Mouse (Mus musculus): Measurements from ENCODE around the gene Retreg1. TPM values are rescaled to one million over a fixed set of nuclear protein-coding genes. Genes with fewer than 3 reads are reported as not detected.

Retreg1 gene
- polyA plus RNA-seq, 1 experiment: 8.3 TPM

DNA sequence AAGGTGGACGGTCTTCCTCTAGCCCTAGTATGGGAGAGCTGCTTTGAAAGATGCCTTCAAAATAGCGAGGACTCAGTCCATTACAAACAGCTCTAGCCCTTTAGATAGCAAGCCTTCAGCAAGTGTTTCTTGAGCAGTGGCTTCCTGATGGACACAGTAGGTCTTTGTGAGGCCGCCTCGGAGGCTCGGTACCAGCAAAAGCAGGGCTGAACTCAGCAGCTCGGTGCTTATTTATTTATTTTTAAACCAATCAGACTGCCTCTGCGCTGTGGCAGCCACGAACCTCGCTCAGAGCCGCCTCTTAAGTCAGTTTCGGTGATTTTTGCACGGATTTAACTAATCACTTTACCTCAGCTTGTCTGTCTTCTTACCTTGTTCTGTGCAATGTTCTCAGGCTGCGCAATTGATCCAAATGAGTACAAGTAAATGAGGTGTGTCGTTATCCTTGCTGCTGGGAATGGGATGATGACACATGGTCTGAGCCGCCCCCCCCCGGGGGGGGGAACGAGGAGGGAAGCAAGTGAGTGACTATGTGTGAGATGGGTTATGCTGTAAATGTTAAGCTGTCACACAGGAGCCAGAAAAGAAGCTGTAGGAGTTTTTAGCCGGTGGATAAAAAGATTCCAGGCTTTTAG, 11.4 kb downstream of the Retreg1 start:
- Histone ChIP-seq H3K4me3 (ENCODE audit: control insufficient read depth, insufficient read depth, low read length) (no peak overlapping the region), H3K4me1 (replicated peaks; ENCODE audit: control insufficient read depth, insufficient read depth, low read length) (peaks cover 6% of the 10 kb centered on the region; the same call in 1 of the 2 replicates), H3K27ac (ENCODE audit: control insufficient read depth, insufficient read depth, low read length) (no peak overlapping the region), H3K36me3 (ENCODE audit: control insufficient read depth, insufficient read depth, low read length) (no peaks in the 10 kb centered on the region), H3K27me3 (ENCODE audit: control insufficient read depth, insufficient read depth, low read length) (no peaks in the 10 kb centered on the region)
- TF ChIP-seq POLR2A (IDR thresholded peaks at IDR 0.05; ENCODE audit: control insufficient read depth, extremely low read depth, insufficient read depth, low read length, poor library complexity) (no peak), CTCF (IDR thresholded peaks at IDR 0.05; ENCODE audit: borderline replicate concordance, control insufficient read depth, extremely low read depth, insufficient read depth, low read length, poor library complexity) (no peak)
- no peak for DNase-seq
- WGBS: 93% methylated on average over 18 of the region's 18 CpGs

DNA sequence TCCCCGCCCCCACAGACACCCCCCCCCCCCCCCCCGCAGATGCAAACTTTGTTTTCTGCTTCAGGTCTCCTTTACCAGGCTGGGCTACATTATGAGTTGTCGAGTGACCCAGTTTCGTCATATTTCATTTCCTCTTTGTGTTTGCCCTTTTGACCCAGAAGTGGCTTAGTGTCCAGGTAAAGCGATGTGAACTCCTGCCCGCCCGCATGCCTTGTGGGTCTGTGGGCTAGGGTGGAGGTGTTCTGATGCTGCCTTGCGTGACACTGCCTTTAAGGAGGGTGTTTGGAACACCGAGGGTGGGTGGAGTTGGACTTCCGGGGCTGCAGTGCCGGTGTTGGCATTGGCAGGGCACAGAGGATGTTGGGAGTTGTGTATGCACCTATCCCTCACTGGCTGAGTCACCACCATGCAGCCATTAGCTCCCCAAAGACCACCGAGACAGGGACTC, 15.7 kb downstream of the Retreg1 start:
- no peaks in the 10 kb centered on the region for H3K36me3 ChIP-seq (ENCODE audit: control insufficient read depth, insufficient read depth, low read length)
- 78% methylated on average over 12 of the region's 12 CpGs for WGBS
- H3K4me3 ChIP-seq (ENCODE audit: control insufficient read depth, insufficient read depth, low read length): 0 out of 2 replicates have a peak overlapping the region, but pooled peaks have one; percentile 19
- H3K4me1 ChIP-seq (replicated peaks; ENCODE audit: control insufficient read depth, insufficient read depth, low read length): peaks cover 6% of the 10 kb centered on the region; the same call in 1 of the 2 replicates
- TF ChIP-seq CTCF (IDR thresholded peaks at IDR 0.05; ENCODE audit: borderline replicate concordance, control insufficient read depth, extremely low read depth, insufficient read depth, low read length, poor library complexity) (no peak), POLR2A (IDR thresholded peaks at IDR 0.05; ENCODE audit: control insufficient read depth, extremely low read depth, insufficient read depth, low read length, poor library complexity) (no peak)
- DNase-seq: peak; percentile 35
- H3K27ac ChIP-seq (ENCODE audit: control insufficient read depth, insufficient read depth, low read length): no peak overlapping the region
- H3K27me3 ChIP-seq (ENCODE audit: control insufficient read depth, insufficient read depth, low read length): no peaks in the 10 kb centered on the region

DNA sequence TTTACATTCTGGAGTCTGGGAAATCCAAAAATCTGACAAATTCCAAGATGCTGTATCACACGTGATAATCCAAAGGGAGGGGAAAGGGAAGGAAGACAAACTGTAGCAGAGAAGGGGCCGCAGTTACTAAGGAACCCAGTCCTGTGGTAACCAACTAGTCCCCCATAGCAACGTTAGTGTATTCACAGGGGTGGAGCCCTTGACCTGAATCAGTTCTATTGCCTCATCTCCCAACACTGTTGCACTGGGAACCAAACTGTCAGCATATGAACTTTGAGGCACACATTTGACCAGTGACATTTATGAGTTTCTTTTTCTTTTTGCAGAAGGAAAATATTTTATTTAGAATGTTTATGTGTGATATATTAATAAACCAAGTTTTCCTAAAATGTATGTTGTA, 16.5 kb downstream of the Retreg1 start:
- Histone ChIP-seq H3K4me3 (ENCODE audit: control insufficient read depth, insufficient read depth, low read length) (no peak overlapping the region), H3K36me3 (ENCODE audit: control insufficient read depth, insufficient read depth, low read length) (no peaks in the 10 kb centered on the region), H3K4me1 (replicated peaks; ENCODE audit: control insufficient read depth, insufficient read depth, low read length) (peaks cover 6% of the 10 kb centered on the region; the same call in 1 of the 2 replicates), H3K27ac (ENCODE audit: control insufficient read depth, insufficient read depth, low read length) (no peak overlapping the region), H3K27me3 (ENCODE audit: control insufficient read depth, insufficient read depth, low read length) (no peaks in the 10 kb centered on the region)
- 68% methylated on average over 3 of the region's 3 CpGs for WGBS
- TF ChIP-seq POLR2A (IDR thresholded peaks at IDR 0.05; ENCODE audit: control insufficient read depth, extremely low read depth, insufficient read depth, low read length, poor library complexity) (no peak), CTCF (IDR thresholded peaks at IDR 0.05; ENCODE audit: borderline replicate concordance, control insufficient read depth, extremely low read depth, insufficient read depth, low read length, poor library complexity) (no peak)
- no peak for DNase-seq

DNA sequence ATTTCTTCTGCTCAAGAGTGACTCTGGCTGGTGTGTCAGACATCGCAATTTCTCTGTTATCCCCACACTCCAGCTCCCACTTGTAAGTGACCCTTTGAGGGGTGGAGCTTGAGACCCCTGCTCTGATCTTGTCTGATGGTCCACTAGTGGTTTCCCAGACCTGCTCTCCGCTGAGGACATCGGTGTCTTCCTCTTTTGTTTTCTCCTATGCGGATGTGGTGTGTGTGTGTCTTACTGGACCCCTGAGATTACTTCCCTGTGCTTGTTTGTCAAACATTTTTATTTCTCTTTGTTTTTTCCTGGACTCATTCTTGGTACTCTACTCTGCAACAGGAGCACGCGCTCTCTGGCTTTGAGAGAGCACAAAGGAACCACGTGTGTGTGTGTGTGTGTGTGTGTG, 18.9 kb downstream of the Retreg1 start:
- H3K27me3 ChIP-seq (ENCODE audit: control insufficient read depth, insufficient read depth, low read length): no peaks in the 10 kb centered on the region
- peaks cover 8% of the 10 kb centered on the region; the same call in 1 of the 2 replicates for H3K4me1 ChIP-seq (replicated peaks; ENCODE audit: control insufficient read depth, insufficient read depth, low read length)
- WGBS: 40% methylated on average over 7 of the region's 7 CpGs
- no peaks in the 10 kb centered on the region for H3K36me3 ChIP-seq (ENCODE audit: control insufficient read depth, insufficient read depth, low read length)
- TF ChIP-seq CTCF (IDR thresholded peaks at IDR 0.05; ENCODE audit: borderline replicate concordance, control insufficient read depth, extremely low read depth, insufficient read depth, low read length, poor library complexity) (no peak), POLR2A (IDR thresholded peaks at IDR 0.05; ENCODE audit: control insufficient read depth, extremely low read depth, insufficient read depth, low read length, poor library complexity) (no peak)
- no peak overlapping the region for H3K4me3 ChIP-seq (ENCODE audit: control insufficient read depth, insufficient read depth, low read length)
- DNase-seq: no peak
- no peak overlapping the region for H3K27ac ChIP-seq (ENCODE audit: control insufficient read depth, insufficient read depth, low read length)

DNA sequence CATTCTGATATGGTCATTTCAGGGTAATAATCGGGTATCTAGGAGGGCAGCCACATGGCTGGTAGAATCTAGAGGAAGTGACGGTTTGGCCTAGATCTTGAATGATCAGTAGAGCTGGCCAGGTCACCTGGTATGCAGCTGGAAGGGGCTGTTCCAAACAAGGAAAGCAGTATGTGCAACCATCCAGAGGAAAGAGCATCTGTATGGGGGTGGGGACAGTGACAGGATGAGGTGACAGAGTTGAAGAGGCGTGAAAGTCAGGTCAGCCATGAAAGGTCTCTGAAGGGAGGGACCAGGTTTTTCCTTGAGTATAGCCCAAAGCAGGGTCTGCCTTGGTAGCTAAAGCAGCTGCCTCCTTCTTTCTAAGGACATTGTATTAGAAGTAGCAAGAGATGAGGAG, 22.6 kb downstream of the Retreg1 start:
- TF ChIP-seq POLR2A (IDR thresholded peaks at IDR 0.05; ENCODE audit: control insufficient read depth, extremely low read depth, insufficient read depth, low read length, poor library complexity) (no peak), CTCF (IDR thresholded peaks at IDR 0.05; ENCODE audit: borderline replicate concordance, control insufficient read depth, extremely low read depth, insufficient read depth, low read length, poor library complexity) (no peak)
- Histone ChIP-seq H3K4me1 (replicated peaks; ENCODE audit: control insufficient read depth, insufficient read depth, low read length) (0 out of 2 replicates have a peak, but pooled peaks cover 2% of the 10 kb centered on the region), H3K4me3 (ENCODE audit: control insufficient read depth, insufficient read depth, low read length) (no peak overlapping the region), H3K27ac (ENCODE audit: control insufficient read depth, insufficient read depth, low read length) (no peak overlapping the region), H3K36me3 (ENCODE audit: control insufficient read depth, insufficient read depth, low read length) (no peaks in the 10 kb centered on the region), H3K27me3 (ENCODE audit: control insufficient read depth, insufficient read depth, low read length) (no peaks in the 10 kb centered on the region)
- DNase-seq: no peak
- 91% methylated on average over 3 of the region's 3 CpGs for WGBS

DNA sequence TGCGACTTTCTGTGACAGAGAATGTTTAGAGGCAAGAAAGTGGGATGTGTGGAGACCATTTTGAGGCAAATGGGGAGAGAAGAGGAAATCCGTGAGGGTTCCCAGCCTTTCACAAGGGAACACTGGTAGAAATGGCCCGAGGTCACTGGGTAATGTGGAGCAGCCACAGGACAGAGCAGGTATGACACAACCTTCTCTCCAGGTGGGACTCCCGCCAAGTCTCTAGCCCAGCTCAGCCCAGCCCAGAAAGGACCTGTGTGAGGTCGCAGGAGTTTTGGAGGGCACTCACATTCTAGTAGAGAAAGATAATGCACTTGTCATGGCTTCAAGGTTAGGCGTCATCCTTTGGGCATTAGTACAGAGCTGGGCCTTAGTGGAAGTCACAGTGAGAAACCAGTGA, 23.1 kb downstream of the Retreg1 start:
- no peak overlapping the region for H3K4me3 ChIP-seq (ENCODE audit: control insufficient read depth, insufficient read depth, low read length)
- no peak for TF ChIP-seq CTCF (IDR thresholded peaks at IDR 0.05; ENCODE audit: borderline replicate concordance, control insufficient read depth, extremely low read depth, insufficient read depth, low read length, poor library complexity)
- no peak for TF ChIP-seq POLR2A (IDR thresholded peaks at IDR 0.05; ENCODE audit: control insufficient read depth, extremely low read depth, insufficient read depth, low read length, poor library complexity)
- WGBS: 96% methylated on average over 6 of the region's 6 CpGs
- H3K27me3 ChIP-seq (ENCODE audit: control insufficient read depth, insufficient read depth, low read length): no peaks in the 10 kb centered on the region
- H3K27ac ChIP-seq (ENCODE audit: control insufficient read depth, insufficient read depth, low read length): no peak overlapping the region
- DNase-seq: no peak
- H3K36me3 ChIP-seq (ENCODE audit: control insufficient read depth, insufficient read depth, low read length): no peaks in the 10 kb centered on the region
- 0 out of 2 replicates have a peak, but pooled peaks cover 2% of the 10 kb centered on the region for H3K4me1 ChIP-seq (replicated peaks; ENCODE audit: control insufficient read depth, insufficient read depth, low read length)
